ENCODE assay signal across 17 mouse cellular contexts in the genomic region with DNA sequence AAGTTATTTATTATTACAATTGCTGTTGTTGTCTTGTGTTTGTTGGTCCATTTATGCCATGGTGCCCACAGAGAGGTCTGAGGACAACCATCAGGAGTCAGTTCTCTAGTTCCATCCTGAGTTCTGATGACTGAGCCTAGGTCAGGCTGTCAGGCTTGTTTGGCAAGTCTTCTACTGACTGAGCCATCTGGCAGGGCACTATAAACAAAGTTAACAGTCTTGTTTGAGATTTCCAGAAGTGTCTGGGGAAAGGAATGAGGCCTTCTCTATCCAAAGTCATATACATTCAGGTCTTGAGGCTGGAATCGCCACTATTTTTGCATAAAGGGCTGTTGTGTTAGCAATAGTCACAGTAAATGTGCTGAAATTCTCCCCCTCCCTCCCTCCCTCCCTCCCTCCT. TPM values are rescaled to one million over a fixed set of nuclear protein-coding genes. Genes with fewer than 3 reads are reported as not detected.
"Had no signal": no experiment of that assay in that cellular context is flagged by ENCODE, and none has a peak within 500 bp of the region (broad histone marks: within the 10 kb centered on the region; RNA-seq: fewer than 3 reads in every experiment).

No protein-coding gene starts in this region.

- H3K36me3 ChIP-seq: liver, embryonic 13.5 days; midbrain, embryonic 12.5 days; stomach, embryonic 15.5 days had no signal

- DNase-seq: kidney, adult 2 months; layer of hippocampus, adult 9-11 months; layer of hippocampus, postnatal 36 days; liver, embryonic 13.5 days; right cerebral cortex, postnatal 25 days; spleen, adult 18-20 months; thymus, adult 18-20 months had no signal

- ATAC-seq: intestine, embryonic 16.5 days; midbrain, embryonic 15.5 days had no signal

- H3K4me3 ChIP-seq: layer of hippocampus, adult 2 months; left cerebral cortex, adult 2 months; liver, embryonic 13.5 days; midbrain, embryonic 12.5 days; midbrain, embryonic 15.5 days; myocyte; neural tube, embryonic 13.5 days; stomach, embryonic 15.5 days had no signal

- H3K9me3 ChIP-seq: liver, embryonic 13.5 days; midbrain, embryonic 12.5 days; midbrain, embryonic 15.5 days; neural tube, embryonic 13.5 days; stomach, embryonic 15.5 days had no signal

- H3K27ac ChIP-seq: kidney, postnatal 0 days; layer of hippocampus, adult 2 months; left cerebral cortex, adult 2 months; liver, embryonic 13.5 days; macrophage; midbrain, embryonic 12.5 days; midbrain, embryonic 15.5 days; neural tube, embryonic 13.5 days; stomach, embryonic 15.5 days had no signal

- H3K27me3 ChIP-seq: liver, embryonic 13.5 days; midbrain, embryonic 12.5 days; midbrain, embryonic 15.5 days; neural tube, embryonic 13.5 days; stomach, embryonic 15.5 days had no signal

- H3K4me2 ChIP-seq: liver, embryonic 13.5 days; midbrain, embryonic 12.5 days; midbrain, embryonic 15.5 days; neural tube, embryonic 13.5 days; stomach, embryonic 15.5 days had no signal

- H3K4me1 ChIP-seq: liver, embryonic 13.5 days; midbrain, embryonic 12.5 days; midbrain, embryonic 15.5 days; neural tube, embryonic 13.5 days; stomach, embryonic 15.5 days had no signal

- H3K9ac ChIP-seq: liver, embryonic 13.5 days; midbrain, embryonic 12.5 days; midbrain, embryonic 15.5 days; neural tube, embryonic 13.5 days; stomach, embryonic 15.5 days had no signal

RNA-seq across cellular contexts. Expression of a gene that starts 45.2 kb away (rescaled TPM):
- polyA plus RNA-seq: macrophage had no signal
